Mouse (Mus musculus) c-Kit-positive CD71-negative TER-119-negative erythroid progenitor cells, embryonic 14.5 days (primary cell): ENCODE data around the gene Cgrrf1.

Source experiments
- DNase-seq: peaks from one replicate; pipeline ENCODE4 v3.0.0-alpha.2; 2013; ENCODE audit warnings: low read depth

Gene Cgrrf1

DNA sequence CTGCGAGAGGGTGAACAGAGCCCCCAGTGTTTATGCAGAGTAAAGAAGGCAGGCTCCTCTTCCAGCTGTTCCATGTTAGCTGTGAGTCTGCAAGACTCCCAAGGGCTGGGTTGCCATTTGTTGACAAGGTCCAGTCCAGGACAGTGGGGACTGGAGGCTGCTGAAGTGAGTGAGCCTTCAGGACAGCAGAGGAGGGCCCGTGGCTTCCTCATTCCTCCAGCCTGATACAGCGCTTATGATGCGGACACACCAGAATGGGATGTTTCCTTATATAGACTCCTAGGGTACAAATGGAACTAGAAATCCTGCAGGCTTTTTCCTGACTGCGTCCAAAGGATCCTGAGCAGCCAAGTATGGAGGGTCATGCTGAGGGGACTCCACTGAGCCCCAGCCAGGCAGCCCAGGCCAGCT lies 54.0 kb downstream of the Cgrrf1 start:
- DNase-seq = no peak

DNA sequence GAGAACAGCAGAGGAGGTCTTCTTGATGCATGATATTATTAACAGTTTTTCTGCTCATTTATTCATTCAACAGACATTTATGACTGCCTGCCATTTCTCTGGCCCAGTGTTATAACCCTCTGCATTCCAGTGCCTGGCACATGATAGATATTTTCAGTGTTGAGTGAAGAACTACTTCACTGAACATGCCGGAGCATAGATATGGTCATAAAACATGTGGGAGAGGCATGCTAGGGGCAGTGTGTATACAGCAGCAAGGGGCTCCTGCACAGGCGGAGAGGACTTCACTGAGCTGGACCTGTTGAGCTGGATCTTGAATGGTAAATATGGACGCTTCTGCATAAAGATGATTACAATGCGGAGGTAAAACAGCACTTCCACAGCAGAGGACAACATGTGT lies 57.2 kb downstream of the Cgrrf1 start:
- DNase-seq = no peak

DNA sequence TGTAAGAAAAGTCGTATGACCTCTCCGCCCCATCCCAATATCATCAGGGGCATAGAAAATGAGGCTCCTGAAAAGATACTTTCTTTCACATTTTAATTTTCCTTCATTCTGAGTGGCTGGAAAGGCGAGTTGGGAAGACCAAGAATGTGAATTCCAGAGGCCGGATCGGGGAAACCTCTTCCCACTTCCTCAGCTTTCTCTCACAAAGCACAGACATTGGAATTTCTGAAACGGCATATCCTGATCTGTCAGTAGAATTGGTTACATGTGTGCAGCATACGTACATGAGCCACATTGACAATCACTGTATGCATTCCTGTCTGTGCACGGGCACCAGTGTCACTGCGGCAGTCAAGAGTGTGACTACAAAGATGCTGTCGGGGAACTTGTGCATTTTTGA lies 62.0 kb downstream of the Cgrrf1 start:
- DNase-seq = no peak

DNA sequence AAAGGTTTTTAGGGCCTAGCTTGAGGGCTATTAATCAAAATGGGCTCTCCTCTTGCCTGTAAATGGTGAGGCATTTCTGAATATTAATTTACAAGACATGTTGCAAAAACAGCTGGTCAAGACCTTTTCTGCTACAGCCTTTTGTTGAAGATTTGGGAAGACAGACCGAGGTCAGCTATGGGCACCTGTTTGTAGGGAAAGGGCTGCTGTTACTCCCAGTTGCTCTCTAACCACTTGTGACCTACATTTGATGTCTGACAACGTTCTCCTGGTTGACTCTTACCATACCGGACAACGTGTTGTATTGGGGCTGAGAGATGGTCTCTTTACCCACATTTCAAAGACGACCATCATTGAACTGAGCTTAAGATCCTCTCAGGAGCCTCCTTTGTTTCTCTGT lies 66.0 kb downstream of the Cgrrf1 start:
- DNase-seq = no peak

DNA sequence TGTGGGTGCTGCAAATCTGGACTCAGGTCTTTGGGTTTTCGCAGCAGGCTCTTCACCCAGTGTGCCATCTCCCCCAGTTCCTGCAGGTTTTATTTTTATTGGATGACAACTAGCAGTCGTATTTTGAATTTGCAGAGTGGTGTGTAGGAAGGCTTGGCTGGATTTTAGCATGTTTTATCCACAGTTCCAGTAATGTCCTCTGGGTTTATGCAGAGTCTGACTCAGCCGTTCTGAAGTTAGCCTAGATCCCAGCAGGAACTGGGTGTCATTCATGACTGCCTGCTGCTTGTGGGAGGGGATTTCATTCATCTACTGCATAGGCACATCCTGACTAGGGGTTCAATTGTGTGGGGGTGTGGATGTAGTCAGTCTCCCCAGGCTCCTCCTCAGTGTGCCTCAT lies 66.7 kb downstream of the Cgrrf1 start:
- no peak for DNase-seq

DNA sequence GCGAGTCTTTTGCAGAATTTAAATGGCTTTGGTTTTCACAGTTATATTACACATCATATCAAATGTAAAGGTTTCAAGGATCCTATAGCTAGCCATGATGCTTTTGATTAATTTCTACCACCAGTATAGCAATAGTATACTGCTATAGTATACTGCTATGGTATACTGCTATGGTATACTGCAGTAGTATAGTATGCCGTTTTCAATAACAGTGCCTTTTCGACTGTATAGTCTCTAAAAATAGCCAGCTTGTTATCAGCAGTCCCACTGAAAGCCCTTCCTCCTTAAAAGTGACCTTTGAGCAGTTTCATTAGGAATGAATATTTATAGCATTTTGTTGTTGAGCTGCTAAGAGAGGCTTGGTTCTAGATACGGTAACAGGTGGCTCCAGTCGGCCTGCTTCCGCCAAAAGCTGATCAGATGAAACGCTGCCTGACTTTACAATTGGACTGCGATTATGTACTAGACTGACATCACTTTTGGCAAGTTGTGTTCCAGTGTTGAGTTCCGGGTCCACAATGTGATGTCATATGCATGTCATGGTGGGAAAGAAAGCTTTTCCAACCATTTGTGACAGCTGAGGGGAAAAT lies 70.7 kb downstream of the Cgrrf1 start:
- no peak for DNase-seq
